Mouse (Mus musculus) activated CD4-positive, CD25-positive, alpha-beta regulatory T cell (primary cell): Measurements from ENCODE around the gene Gltpd2. TPM values are rescaled to one million over a fixed set of nuclear protein-coding genes. Genes with fewer than 3 reads are reported as not detected.

Experiments
- polyA plus RNA-seq, 2 experiments: library from polyadenylated mRNA; unstranded; fragments of 100-300 nt; shearing (Covaris generic); gene quantifications; one replicate each; pipeline ENCODE4 v1.2.1; 2017

The Gltpd2 gene
- under 1 TPM in 1 of 2 experiments, not detected in 1; 0.52 TPM for polyA plus RNA-seq

DNA sequence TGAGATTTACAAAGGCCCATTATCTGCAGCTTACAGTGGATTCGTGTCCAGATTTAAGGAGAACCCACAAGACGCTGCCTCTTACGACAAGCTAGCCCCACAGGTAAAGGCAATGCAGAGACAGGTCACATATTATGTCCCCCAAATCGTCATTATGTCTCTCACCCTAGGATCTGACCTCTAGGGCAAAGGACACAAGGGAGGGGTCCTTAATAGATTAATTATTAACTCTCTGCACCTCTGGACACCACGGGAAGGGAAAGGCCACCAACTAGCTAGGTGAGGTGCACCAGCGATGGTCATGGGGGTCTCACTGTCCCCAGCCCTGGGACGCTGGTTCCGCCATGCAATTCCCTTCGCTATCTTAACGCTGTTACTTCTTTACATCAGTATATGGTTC lies at the start of gene Gltpd2:
Gene Gltpd2, plus strand, starts transcription at position 274 of the 400 bp plus-strand sequence.

DNA sequence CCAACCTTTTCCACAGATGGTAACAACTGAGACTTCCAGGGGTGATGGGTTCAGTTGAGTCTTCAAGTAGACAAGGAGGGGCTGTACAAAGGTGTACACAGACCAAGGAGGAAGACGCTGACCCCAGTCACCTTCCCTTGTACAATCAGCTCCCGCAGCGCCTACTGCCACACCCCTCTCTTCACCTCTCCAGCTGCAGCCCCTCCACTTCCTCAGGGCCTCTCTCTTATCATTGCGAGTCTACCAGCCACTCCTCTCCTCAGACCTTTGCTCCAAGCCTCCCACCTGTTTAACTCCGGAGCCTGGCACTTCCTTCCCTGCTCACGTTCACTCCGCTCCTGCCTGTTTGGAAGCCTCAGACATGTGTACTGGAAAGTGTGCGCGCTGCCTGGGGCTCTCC lies 14.0 kb upstream of the Gltpd2 start, which contains the start of gene Tm4sf5:
Gene Tm4sf5, plus strand, starts transcription at position 275 of the 400 bp plus-strand sequence.

DNA sequence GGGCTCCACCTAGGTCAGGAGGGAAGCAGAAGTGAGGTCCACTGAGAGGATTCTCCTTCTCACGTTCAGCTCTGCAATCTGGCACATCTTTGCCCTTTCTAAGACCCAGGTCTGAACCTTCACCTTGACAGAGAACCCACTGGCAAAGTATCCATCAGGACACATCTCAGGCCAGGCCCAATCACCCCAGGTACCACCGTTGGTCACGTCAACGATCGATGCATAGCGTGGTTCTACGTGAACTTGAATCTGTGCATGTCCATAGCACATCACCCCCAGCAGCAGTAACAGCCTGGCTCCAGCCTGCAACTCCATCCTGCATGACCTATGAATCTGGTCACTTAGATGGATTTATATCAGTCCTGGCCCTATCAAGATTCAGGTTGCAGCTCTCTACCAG lies 4.7 kb upstream of the Gltpd2 start, which contains the start of gene Vmo1:
Gene Vmo1, minus strand, starts transcription at position 329 of the 400 bp plus-strand sequence.

DNA sequence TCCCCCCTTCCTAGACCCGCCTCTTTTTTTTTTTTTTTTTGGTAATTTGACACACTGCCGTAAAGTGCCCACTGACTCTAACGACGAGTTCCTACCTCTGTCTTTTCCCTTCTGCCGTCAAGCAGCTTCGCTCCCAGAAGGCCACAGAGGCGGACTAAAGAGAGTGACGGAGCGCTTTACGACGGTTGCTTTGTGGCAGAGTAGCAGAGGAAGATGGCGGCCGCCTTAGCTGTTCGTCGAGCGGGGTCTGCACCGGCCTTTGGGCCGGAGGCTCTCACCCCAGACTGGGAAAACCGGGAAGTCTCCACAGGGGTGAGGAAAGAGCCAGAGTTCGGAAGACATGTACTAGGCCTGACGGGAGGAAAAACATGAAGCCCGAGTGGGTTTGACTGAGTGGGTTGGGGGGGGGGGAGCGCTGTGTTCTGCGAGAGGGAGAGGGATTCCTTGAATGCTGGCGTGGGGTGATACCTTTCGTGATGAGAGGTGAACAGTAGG lies 6.2 kb downstream of the Gltpd2 start, which contains the start of gene Psmb6:
Gene Psmb6, plus strand, starts transcription at position 184 of the 495 bp plus-strand sequence.

DNA sequence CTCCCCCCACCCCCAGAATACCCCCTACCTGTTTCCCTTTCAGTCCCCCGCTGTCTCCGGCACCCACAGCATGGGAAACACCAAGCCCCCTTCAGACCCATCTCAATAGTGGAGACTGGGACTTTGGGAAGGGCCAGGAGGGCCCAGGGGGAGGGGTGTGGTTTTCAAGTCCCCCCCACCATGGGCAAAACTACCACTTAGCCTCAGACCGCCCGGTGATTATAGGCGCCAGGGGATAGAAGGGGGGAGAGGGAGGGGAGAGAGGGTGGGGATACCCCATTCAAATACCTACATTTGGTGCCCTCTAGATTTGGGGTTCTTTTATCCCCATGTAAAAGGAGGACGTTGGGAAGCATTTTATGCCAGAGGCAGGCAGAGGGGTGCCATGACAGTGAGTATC lies 13.8 kb downstream of the Gltpd2 start, which contains the start of gene Gm40193:
Gene Gm40193, minus strand, starts transcription at position 101 of the 400 bp plus-strand sequence.

DNA sequence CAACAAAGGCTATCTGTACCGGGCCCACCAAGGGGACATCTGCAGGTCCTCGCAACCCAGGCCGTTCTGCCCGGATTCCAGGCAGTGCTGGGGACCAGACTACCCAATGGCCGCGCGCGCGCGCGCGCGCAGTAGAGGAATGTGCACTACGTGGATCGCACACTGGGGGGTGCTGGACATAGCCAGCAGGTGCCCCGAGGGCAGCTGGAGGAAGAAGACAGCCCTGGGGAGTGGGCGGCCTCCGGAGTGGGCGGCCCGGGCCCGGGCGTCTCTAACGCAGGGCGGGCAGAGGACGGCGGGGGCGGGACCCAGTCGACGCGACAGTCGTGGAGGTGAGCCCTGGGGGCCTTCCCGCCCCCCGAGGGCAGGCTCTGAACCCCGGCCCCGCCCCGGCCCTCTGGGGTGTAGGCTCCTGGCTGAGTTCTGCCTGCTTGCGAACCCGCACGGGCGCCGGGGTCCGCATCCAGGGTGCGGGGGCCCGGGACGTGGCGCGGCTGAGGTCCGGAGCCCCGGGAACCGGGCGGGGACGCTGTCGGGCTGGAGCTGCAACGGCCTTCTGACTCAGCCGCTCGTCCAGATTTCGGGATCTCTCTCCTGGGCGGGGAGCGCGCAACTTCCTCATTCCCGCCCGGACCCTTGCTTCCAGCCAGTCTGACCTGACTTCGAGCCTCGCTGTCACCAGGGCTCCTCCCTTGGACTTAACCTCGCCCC lies 21.0 kb downstream of the Gltpd2 start, which contains the start of gene Pld2:
Gene Pld2, plus strand, starts transcription at position 188 of the 711 bp plus-strand sequence.

DNA sequence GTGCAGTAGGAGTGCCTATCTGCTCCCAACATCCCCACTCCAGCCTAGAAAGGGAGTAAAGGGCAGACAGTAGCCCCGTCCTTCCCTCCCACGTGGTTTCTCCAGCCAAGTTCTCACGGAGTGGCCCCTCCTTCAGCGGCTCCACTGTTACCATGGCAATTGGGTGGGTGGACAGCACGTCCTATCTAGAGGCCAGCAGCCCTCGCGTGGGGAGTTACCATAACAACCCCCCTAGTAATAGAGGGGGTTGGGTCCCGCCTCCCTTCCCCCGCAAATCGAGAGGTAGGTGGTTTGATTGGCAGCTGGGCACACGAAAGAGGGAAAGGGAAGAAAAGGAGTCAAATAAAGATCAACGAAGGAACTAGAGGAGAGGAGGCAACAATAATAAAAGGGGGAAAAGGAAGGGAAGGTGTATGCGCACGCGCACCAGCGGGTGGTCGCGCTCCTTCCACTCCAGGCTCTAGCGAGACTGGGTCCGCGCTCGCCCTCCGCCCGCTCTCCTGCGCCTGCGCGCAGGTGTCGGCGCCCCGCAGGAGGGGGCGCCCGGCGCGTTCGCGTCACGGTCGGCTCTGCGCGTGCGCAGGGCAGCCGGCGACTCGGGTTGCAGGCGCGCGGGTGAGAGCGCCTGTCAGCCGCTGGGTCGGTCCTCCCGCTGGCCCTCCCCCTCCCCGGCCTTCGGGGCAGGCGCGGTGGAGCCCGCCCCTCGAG lies 43.4 kb downstream of the Gltpd2 start, which contains the start of gene Mink1:
Gene Mink1, plus strand, starts transcription at position 595 of the 708 bp plus-strand sequence.

Other genes starting within 250 kb of the Gltpd2 start
- under 1 TPM in 1 of 2 experiments, not detected in 1; 0.26 TPM for gene Alox12e, start 196.6 kb upstream of the Gltpd2 start, polyA plus RNA-seq
- 1 to 10 TPM in 1 of 2 experiments, under 1 TPM in 1; 0.67 to 2.4 TPM for gene Alox15, start 167.2 kb upstream of the Gltpd2 start, polyA plus RNA-seq
- 10 to 100 TPM in 1 of 2 experiments, 1 to 10 TPM in 1; 8.7 to 12.7 TPM for gene Pelp1, start 109.2 kb upstream of the Gltpd2 start, polyA plus RNA-seq
- gene Arrb2, start 86.6 kb upstream of the Gltpd2 start, polyA plus RNA-seq, result 100 to 1,000 TPM; 315 to 338 TPM
- 10 to 100 TPM; 74.9 to 86.6 TPM for gene Med11, start 67.3 kb upstream of the Gltpd2 start, polyA plus RNA-seq
- gene Zmynd15, start 59.8 kb upstream of the Gltpd2 start, polyA plus RNA-seq, result not detected
- 1 to 10 TPM in 1 of 2 experiments, under 1 TPM in 1; 0.62 to 3.5 TPM for gene Cxcl16, start 59.2 kb upstream of the Gltpd2 start, polyA plus RNA-seq
- gene Tm4sf5, start 14.0 kb upstream of the Gltpd2 start, polyA plus RNA-seq, result 1 to 10 TPM; 1.9 to 3.4 TPM
- gene Vmo1, start 4.6 kb upstream of the Gltpd2 start, polyA plus RNA-seq, result not detected
- 100 to 1,000 TPM; 304 to 369 TPM for gene Psmb6, start 6.2 kb downstream of the Gltpd2 start, polyA plus RNA-seq
- not detected for gene Gm40193, start 13.7 kb downstream of the Gltpd2 start, polyA plus RNA-seq
- gene Pld2, start 20.9 kb downstream of the Gltpd2 start, polyA plus RNA-seq, result 1 to 10 TPM; 2.3 to 3.0 TPM
- gene Mink1, start 43.7 kb downstream of the Gltpd2 start, polyA plus RNA-seq, result 10 to 100 TPM; 14.6 to 17.0 TPM
- under 1 TPM in 1 of 2 experiments, not detected in 1; 0.26 TPM for gene 4930544D05Rik, start 96.7 kb downstream of the Gltpd2 start, polyA plus RNA-seq
- 1 to 10 TPM in 1 of 2 experiments, under 1 TPM in 1; 0.88 to 1.7 TPM for gene Chrne, start 100.0 kb downstream of the Gltpd2 start, polyA plus RNA-seq
- under 1 TPM in 1 of 2 experiments, not detected in 1; 0.90 TPM for gene Gp1ba, start 119.9 kb downstream of the Gltpd2 start, polyA plus RNA-seq
- 100 to 1,000 TPM; 284 to 341 TPM for gene Rnf167, start 128.0 kb downstream of the Gltpd2 start, polyA plus RNA-seq
- gene Slc25a11, start 128.3 kb downstream of the Gltpd2 start, polyA plus RNA-seq, result 100 to 1,000 TPM; 159 to 161 TPM
- gene Pfn1, start 135.4 kb downstream of the Gltpd2 start, polyA plus RNA-seq, result 1,000 to 10,000 TPM; 4,890 to 5,701 TPM
- gene Eno3, start 138.0 kb downstream of the Gltpd2 start, polyA plus RNA-seq, result 10 to 100 TPM; 16.2 to 18.7 TPM
- 10 to 100 TPM; 76.6 to 85.5 TPM for gene Spag7, start 150.2 kb downstream of the Gltpd2 start, polyA plus RNA-seq
- 10 to 100 TPM; 29.8 to 41.1 TPM for gene Camta2, start 168.9 kb downstream of the Gltpd2 start, polyA plus RNA-seq
- gene Inca1, start 181.0 kb downstream of the Gltpd2 start, polyA plus RNA-seq, result under 1 TPM in 1 of 2 experiments, not detected in 1; 0.27 TPM
- gene Kif1c, start 181.4 kb downstream of the Gltpd2 start, polyA plus RNA-seq, result 1 to 10 TPM; 2.6 to 3.9 TPM
- 1 to 10 TPM; 7.3 to 7.5 TPM for gene Zfp3, start 245.0 kb downstream of the Gltpd2 start, polyA plus RNA-seq